Mouse (Mus musculus) kidney, adult 2 months (tissue): ENCODE data around the gene Pter.

ENCODE experiments used
- CTCF ChIP-seq: fragments of 200-500 bp; conservative IDR thresholded peaks from 2 replicates; pipeline ENCODE4 v1.5.1; 2011; ENCODE audit warnings: low read depth, mild to moderate bottlenecking, control low read depth, low read length, moderate library complexity, mixed read lengths; ENCODE audit not compliant: insufficient read depth, insufficient read length
- POLR2A ChIP-seq: fragments of 200-500 bp; IDR thresholded peaks from one replicate; pipeline ENCODE4 v1.6.1; 2011; ENCODE audit warnings: low read depth, low read length, control low read depth

- TF ChIP-seq POLR2A: no peak
- no peak for TF ChIP-seq CTCF
These were observed 95.0 kb downstream of the Pter start for GRCm38 (mm10) chr2:13018861-13019260.
